Mouse (Mus musculus) liver, postnatal 0 days (tissue): ENCODE results near the gene Fut9.

Source experiments
- CTCF ChIP-seq: sonication (generic); IDR thresholded peaks from 2 replicates; pipeline ENCODE4 v1.5.1; 2016; ENCODE audit warnings: antibody characterized with exemption, low read depth
- EP300 ChIP-seq: IDR thresholded peaks from 2 replicates; pipeline ENCODE4 v1.6.1; 2016; ENCODE audit warnings: antibody characterized with exemption, low read depth, mild to moderate bottlenecking

DNA sequence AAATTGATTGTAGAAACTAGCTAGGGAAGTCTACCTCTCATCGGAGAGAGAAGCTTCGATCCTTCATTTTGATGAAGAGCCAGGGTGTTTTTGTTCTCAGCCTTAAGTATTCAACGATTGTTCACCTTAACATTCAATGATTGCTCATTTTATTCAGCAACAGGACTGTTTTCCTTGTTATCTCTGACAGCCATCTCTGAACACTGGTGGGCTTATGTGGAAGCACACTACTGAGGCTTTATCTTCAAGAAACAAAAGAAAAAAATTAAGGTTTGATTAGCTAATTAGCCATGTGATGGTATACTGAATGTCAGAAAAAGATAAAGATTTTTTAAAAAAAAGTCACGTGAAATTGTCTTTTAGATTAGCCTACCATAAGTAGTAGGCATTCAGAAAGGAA, 158.1 kb downstream of the Fut9 start:
- TF ChIP-seq CTCF: no peak
- TF ChIP-seq EP300: no peak
